Mouse (Mus musculus) bone marrow, adult 2 months (tissue): ENCODE data around the gene Gemin2.
A peak's percentile ranks its signal among the peaks of the same experiment; 100 is the strongest.

ENCODE experiments used
- CTCF ChIP-seq: fragments of 200-500 bp; IDR thresholded peaks from 2 replicates; pipeline ENCODE4 v1.5.1; 2011; ENCODE audit warnings: low read length, control low read depth; ENCODE audit not compliant: control insufficient read depth, insufficient read depth
- POLR2A ChIP-seq: fragments of 200-500 bp; IDR thresholded peaks from 2 replicates; pipeline ENCODE4 v1.6.1; 2011; ENCODE audit warnings: low read depth, mild to moderate bottlenecking, control low read depth, low read length, borderline replicate concordance; ENCODE audit not compliant: control insufficient read depth

- TF ChIP-seq CTCF (peak; percentile 17; the same call in 1 of the 2 replicates), POLR2A (peak; percentile 76; the same call in 1 of the 2 replicates)
Measured at GRCm38 (mm10) chr12:59060993-59061595, 47.9 kb downstream of the Gemin2 start, which contains the start of gene Trappc6b.
